Mouse (Mus musculus) intestine, embryonic 14.5 days (tissue): ENCODE measurements around the gene Ccdc6. TPM values are rescaled to one million over a fixed set of nuclear protein-coding genes. Genes with fewer than 3 reads are reported as not detected.

ENCODE experiments used
- ATAC-seq: fragments of 200-750 bp; cut with Nextera tagmentation; replicated peaks from 2 replicates; pipeline ENCODE4 v1.8.0; 2017; ENCODE audit warnings: low read depth, moderate number of reproducible peaks, moderate TSS enrichment, moderate library complexity; ENCODE audit not compliant: low FRiP score, low TSS enrichment
- DNase-seq: peaks from one replicate; pipeline ENCODE4 v3.0.0-alpha.2; 2018; ENCODE audit warnings: low spot score
- H3K27ac ChIP-seq: fragments of 300-500 bp; sonication (generic); 2 replicates; pipeline ENCODE4 v1.5.1; 2014; ENCODE audit warnings: low read depth, mild to moderate bottlenecking, control low read depth
- H3K27me3 ChIP-seq: fragments of 300-500 bp; sonication (generic); replicated peaks from 2 replicates; pipeline ENCODE4 v1.6.1; 2014; ENCODE audit warnings: low read length, control low read depth; ENCODE audit not compliant: control insufficient read depth, insufficient read depth
- H3K36me3 ChIP-seq: fragments of 300-500 bp; sonication (generic); 2 replicates; pipeline ENCODE4 v1.6.1; 2014; ENCODE audit warnings: low read length, control low read depth; ENCODE audit not compliant: control insufficient read depth, insufficient read depth
- H3K4me1 ChIP-seq: fragments of 300-500 bp; sonication (generic); replicated peaks from 2 replicates; pipeline ENCODE4 v1.6.1; 2014; ENCODE audit warnings: low read length, control low read depth, mixed read lengths; ENCODE audit not compliant: control insufficient read depth, insufficient read depth
- H3K4me2 ChIP-seq: fragments of 300-500 bp; sonication (generic); 2 replicates; pipeline ENCODE4 v1.6.1; 2014; ENCODE audit warnings: low read length
- H3K4me3 ChIP-seq: fragments of 300-500 bp; sonication (generic); 2 replicates; pipeline ENCODE4 v1.5.1; 2014; ENCODE audit warnings: low read depth, low read length, control low read depth, mixed read lengths
- H3K9ac ChIP-seq: fragments of 300-500 bp; sonication (generic); 2 replicates; pipeline ENCODE4 v1.6.1; 2014; ENCODE audit warnings: mild to moderate bottlenecking, low read length
- H3K9me3 ChIP-seq: fragments of 300-500 bp; sonication (generic); 2 replicates; pipeline ENCODE4 v1.6.1; 2016; ENCODE audit warnings: low read length, control low read depth; ENCODE audit not compliant: control insufficient read depth
- WGBS: fragments of 180-500 bp; shearing (Covaris S2); extraction: QIAGEN DNeasy Blood & Tissue Kit; methylation state at CpG from one replicate; pipeline ENCODE4 v1.1.7; 2014; 5-methylcytosine and 5-hydroxymethylcytosine counted together
- polyA plus RNA-seq: library from polyadenylated mRNA; unstranded; fragments of >200 nt; fragmentation: Nextera tagmentation; extraction: Ambion mirVana; gene quantifications from 2 replicates; pipeline ENCODE4 v1.2.1, GENCODE M21; 2014

The Ccdc6 gene
- polyA plus RNA-seq, 1 experiment from 2014 or later, result 23.7 TPM

- ATAC-seq (no peak), DNase-seq (no peak)
- Histone ChIP-seq H3K27me3 (no peaks in the 10 kb centered on the region), H3K4me3 (no peak overlapping the region), H3K9ac (no peak overlapping the region), H3K4me1 (0 out of 2 replicates have a peak, but pooled peaks cover 2% of the 10 kb centered on the region), H3K27ac (no peak overlapping the region), H3K9me3 (0 out of 2 replicates have a peak, but pooled peaks cover 3% of the 10 kb centered on the region), H3K36me3 (no peaks in the 10 kb centered on the region), H3K4me2 (no peak overlapping the region)
- WGBS, result 50% methylated on average over 8 of the region's 8 CpGs
Observed at GRCm38 (mm10) chr10:70066497-70067168, 30.3 kb upstream of the Ccdc6 start.

- Histone ChIP-seq H3K4me3 (no peak overlapping the region), H3K4me1 (0 out of 2 replicates have a peak, but pooled peaks cover 2% of the 10 kb centered on the region), H3K27me3 (no peaks in the 10 kb centered on the region), H3K4me2 (no peak overlapping the region), H3K36me3 (no peaks in the 10 kb centered on the region), H3K9ac (no peak overlapping the region), H3K27ac (no peak overlapping the region), H3K9me3 (0 out of 2 replicates have a peak, but pooled peaks cover 3% of the 10 kb centered on the region)
- DNase-seq (no peak), ATAC-seq (no peak)
- 58% methylated on average over 6 of the region's 6 CpGs for WGBS
Observed at GRCm38 (mm10) chr10:70067169-70068115, 29.5 kb upstream of the Ccdc6 start.

GRCm38 (mm10) chr10:70069321-70069720 lies 27.6 kb upstream of the Ccdc6 start:
- ATAC-seq, result no peak
- H3K36me3 ChIP-seq, result no peaks in the 10 kb centered on the region
- 54% methylated on average over 6 of the region's 6 CpGs for WGBS
- H3K4me3 ChIP-seq, result no peak overlapping the region
- H3K27ac ChIP-seq, result no peak overlapping the region
- no peak overlapping the region for H3K4me2 ChIP-seq
- 0 out of 2 replicates have a peak, but pooled peaks cover 2% of the 10 kb centered on the region for H3K4me1 ChIP-seq
- H3K9me3 ChIP-seq, result 0 out of 2 replicates have a peak, but pooled peaks cover 3% of the 10 kb centered on the region
- DNase-seq, result no peak
- H3K27me3 ChIP-seq, result no peaks in the 10 kb centered on the region
- no peak overlapping the region for H3K9ac ChIP-seq

GRCm38 (mm10) chr10:70071334-70071733 lies 25.6 kb upstream of the Ccdc6 start:
- Histone ChIP-seq H3K9ac (no peak overlapping the region), H3K27ac (no peak overlapping the region), H3K36me3 (no peaks in the 10 kb centered on the region), H3K4me2 (no peak overlapping the region), H3K4me1 (0 out of 2 replicates have a peak, but pooled peaks cover 2% of the 10 kb centered on the region), H3K27me3 (no peaks in the 10 kb centered on the region), H3K4me3 (no peak overlapping the region), H3K9me3 (0 out of 2 replicates have a peak, but pooled peaks cover 3% of the 10 kb centered on the region)
- DNase-seq (no peak), ATAC-seq (no peak)
- WGBS, result 85% methylated on average over 4 of the region's 4 CpGs

GRCm38 (mm10) chr10:70077452-70077851 lies 19.5 kb upstream of the Ccdc6 start:
- no peaks in the 10 kb centered on the region for H3K9me3 ChIP-seq
- ATAC-seq, result no peak
- no peaks in the 10 kb centered on the region for H3K36me3 ChIP-seq
- H3K27ac ChIP-seq, result no peak overlapping the region
- no peaks in the 10 kb centered on the region for H3K27me3 ChIP-seq
- peaks cover 18% of the 10 kb centered on the region for H3K4me1 ChIP-seq
- no peak for DNase-seq
- H3K9ac ChIP-seq, result no peak overlapping the region
- H3K4me3 ChIP-seq, result no peak overlapping the region
- WGBS, result 68% methylated on average over 4 of the region's 4 CpGs
- no peak overlapping the region for H3K4me2 ChIP-seq

GRCm38 (mm10) chr10:70080908-70081307 lies 16.0 kb upstream of the Ccdc6 start:
- WGBS, result 30% methylated on average over 8 of the region's 8 CpGs
- Histone ChIP-seq H3K27me3 (no peaks in the 10 kb centered on the region), H3K4me3 (no peak overlapping the region), H3K36me3 (no peaks in the 10 kb centered on the region), H3K9me3 (no peaks in the 10 kb centered on the region), H3K27ac (peak overlapping the region; percentile 75), H3K9ac (no peak overlapping the region), H3K4me1 (peaks cover 22% of the 10 kb centered on the region), H3K4me2 (no peak overlapping the region)
- ATAC-seq (0 out of 2 replicates have a peak, but pooled peaks have one; percentile 33), DNase-seq (no peak)

GRCm38 (mm10) chr10:70081564-70082175 lies 15.3 kb upstream of the Ccdc6 start:
- H3K4me3 ChIP-seq, result no peak overlapping the region
- H3K9me3 ChIP-seq, result no peaks in the 10 kb centered on the region
- ATAC-seq, result peak; percentile 68
- H3K27me3 ChIP-seq, result no peaks in the 10 kb centered on the region
- DNase-seq, result no peak
- peaks cover 22% of the 10 kb centered on the region for H3K4me1 ChIP-seq
- 0 out of 2 replicates have a peak overlapping the region, but pooled peaks have one; percentile 7 for H3K9ac ChIP-seq
- 34% methylated on average over 19 of the region's 19 CpGs for WGBS
- peak overlapping the region; percentile 75 for H3K27ac ChIP-seq
- H3K36me3 ChIP-seq, result no peaks in the 10 kb centered on the region
- peak overlapping the region; percentile 25 for H3K4me2 ChIP-seq

- Histone ChIP-seq H3K27me3 (no peaks in the 10 kb centered on the region), H3K9me3 (peaks cover 9% of the 10 kb centered on the region), H3K9ac (no peak overlapping the region), H3K36me3 (no peaks in the 10 kb centered on the region), H3K4me3 (no peak overlapping the region), H3K4me1 (peaks cover 22% of the 10 kb centered on the region), H3K27ac (no peak overlapping the region), H3K4me2 (no peak overlapping the region)
- DNase-seq, result no peak
- ATAC-seq, result no peak
- WGBS, result 91% methylated on average over 5 of the region's 5 CpGs
Observed at GRCm38 (mm10) chr10:70083241-70083640, 13.7 kb upstream of the Ccdc6 start.
